Mouse (Mus musculus) midbrain, postnatal 0 days (tissue): ENCODE results near the gene Slc2a6. TPM values are rescaled to one million over a fixed set of nuclear protein-coding genes. Genes with fewer than 3 reads are reported as not detected.

Experiments
- ATAC-seq: fragments of 200-750 bp; cut with Nextera tagmentation; 2 replicates; pipeline ENCODE4 v1.8.0; 2017; ENCODE audit warnings: moderate number of reproducible peaks, mild to moderate bottlenecking, moderate TSS enrichment, moderate library complexity; ENCODE audit not compliant: low FRiP score
- DNase-seq: peaks from one replicate; pipeline ENCODE4 v3.0.0-alpha.2; 2015; ENCODE audit warnings: low spot score
- H3K27ac ChIP-seq: fragments of 300-500 bp; sonication (generic); 2 replicates; pipeline ENCODE4 v1.5.1; 2014; ENCODE audit warnings: low read depth, mild to moderate bottlenecking, low read length, mixed read lengths
- H3K27me3 ChIP-seq: fragments of 300-500 bp; sonication (generic); 2 replicates; pipeline ENCODE4 v1.6.1; 2014; ENCODE audit warnings: low read length, control low read depth, mixed read lengths; ENCODE audit not compliant: insufficient read depth
- H3K36me3 ChIP-seq: fragments of 300-500 bp; sonication (generic); 2 replicates; pipeline ENCODE4 v1.6.1; 2014; ENCODE audit warnings: low read length, control low read depth, mixed read lengths; ENCODE audit not compliant: insufficient read depth
- H3K4me1 ChIP-seq: fragments of 300-500 bp; sonication (generic); 2 replicates; pipeline ENCODE4 v1.6.1; 2014; ENCODE audit warnings: mild to moderate bottlenecking, control low read depth, antibody characterized with exemption, low read length, mixed read lengths; ENCODE audit not compliant: insufficient read depth
- H3K4me2 ChIP-seq: fragments of 300-500 bp; sonication (generic); 2 replicates; pipeline ENCODE4 v1.6.1; 2014; ENCODE audit warnings: low read depth, mild to moderate bottlenecking, low read length, mixed read lengths; ENCODE audit not compliant: poor library complexity, severe bottlenecking
- H3K4me3 ChIP-seq: fragments of 300-500 bp; sonication (generic); 2 replicates; pipeline ENCODE4 v1.5.1; 2014; ENCODE audit warnings: low read depth, mild to moderate bottlenecking, low read length, moderate library complexity
- H3K9ac ChIP-seq: fragments of 300-500 bp; sonication (generic); replicated peaks from 2 replicates; pipeline ENCODE4 v1.6.1; 2014; ENCODE audit warnings: mild to moderate bottlenecking, low read length, moderate library complexity, mixed read lengths; ENCODE audit not compliant: poor library complexity, severe bottlenecking
- H3K9me3 ChIP-seq: fragments of 300-500 bp; sonication (generic); 2 replicates; pipeline ENCODE4 v1.6.1; 2016; ENCODE audit warnings: low read length, control low read depth
- CTCF ChIP-seq: IDR thresholded peaks from 2 replicates; pipeline ENCODE4 v1.5.1; 2016; ENCODE audit warnings: antibody characterized with exemption, mild to moderate bottlenecking
- WGBS: fragments of 180-500 bp; shearing (Covaris S2); extraction: QIAGEN DNeasy Blood & Tissue Kit; methylation state at CpG from one replicate; pipeline ENCODE4 v1.1.7; 2014; 5-methylcytosine and 5-hydroxymethylcytosine counted together
- polyA plus RNA-seq: library from polyadenylated mRNA; unstranded; fragments of >200 nt; fragmentation: Nextera tagmentation; extraction: Ambion mirVana; gene quantifications from 2 replicates; pipeline ENCODE4 v1.2.1, GENCODE M21; 2015
- total RNA-seq: library from RNA; depleted of rRNA; stranded (reverse); fragments of >200 nt; gene quantifications from 2 replicates; pipeline ENCODE4 v1.2.3, GENCODE M21; 2014

Slc2a6 gene
- total and polyA plus RNA-seq, 2 experiments from 2014 or later, result 14.4 to 23.8 TPM

- peaks cover 27% of the 10 kb centered on the region for H3K36me3 ChIP-seq
- DNase-seq (no peak), ATAC-seq (no peak)
- 68% methylated on average over 1 of the region's 1 CpGs for WGBS
- no peak for TF ChIP-seq CTCF
- H3K4me1 ChIP-seq, result no peaks in the 10 kb centered on the region
- no peak overlapping the region for H3K27ac ChIP-seq
- H3K9me3 ChIP-seq, result no peaks in the 10 kb centered on the region
- no peak overlapping the region for H3K4me2 ChIP-seq
- H3K4me3 ChIP-seq, result no peak overlapping the region
- H3K27me3 ChIP-seq, result no peaks in the 10 kb centered on the region
- no peak overlapping the region for H3K9ac ChIP-seq
Measured at GRCm38 (mm10) chr2:27021103-27021502, 6.7 kb downstream of the Slc2a6 start.

- Histone ChIP-seq H3K9ac (no peak overlapping the region), H3K27me3 (no peaks in the 10 kb centered on the region), H3K4me3 (no peak overlapping the region), H3K4me2 (no peak overlapping the region), H3K36me3 (peaks cover 39% of the 10 kb centered on the region), H3K9me3 (no peaks in the 10 kb centered on the region), H3K4me1 (no peaks in the 10 kb centered on the region), H3K27ac (no peak overlapping the region)
- WGBS, result 83% methylated on average over 2 of the region's 2 CpGs
- DNase-seq (no peak), ATAC-seq (no peak)
- no peak for TF ChIP-seq CTCF
Measured at GRCm38 (mm10) chr2:27019530-27019929, 8.3 kb downstream of the Slc2a6 start.

GRCm38 (mm10) chr2:27017802-27018201 lies 10.0 kb downstream of the Slc2a6 start:
- H3K4me3 ChIP-seq, result no peak overlapping the region
- H3K9me3 ChIP-seq, result no peaks in the 10 kb centered on the region
- H3K4me1 ChIP-seq, result no peaks in the 10 kb centered on the region
- ATAC-seq (no peak), DNase-seq (peak; percentile 74)
- no peak overlapping the region for H3K9ac ChIP-seq
- H3K36me3 ChIP-seq, result peaks cover 47% of the 10 kb centered on the region
- no peaks in the 10 kb centered on the region for H3K27me3 ChIP-seq
- TF ChIP-seq CTCF, result peak; percentile 88
- H3K4me2 ChIP-seq, result no peak overlapping the region
- WGBS, result 52% methylated on average over 5 of the region's 5 CpGs
- no peak overlapping the region for H3K27ac ChIP-seq

GRCm38 (mm10) chr2:27009714-27010244 lies 18.0 kb downstream of the Slc2a6 start, which contains the start of gene Cacfd1:
Gene Cacfd1 (plus strand): TSS chr2:27009926.
- peak; percentile 94 for ATAC-seq
- WGBS, result 1% methylated on average over 43 of the region's 43 CpGs
- TF ChIP-seq CTCF, result no peak
- H3K36me3 ChIP-seq, result peaks cover 12% of the 10 kb centered on the region
- H3K9me3 ChIP-seq, result no peaks in the 10 kb centered on the region
- peak within 1 kb of the TSS; percentile 67 for H3K4me3 ChIP-seq
- H3K9ac ChIP-seq, result peak within 1 kb of the TSS; percentile 93
- DNase-seq, result peak; percentile 92
- peaks cover 16% of the 10 kb centered on the region; the same call in 1 of the 2 replicates for H3K4me1 ChIP-seq
- peak within 1 kb of the TSS; percentile 84 for H3K4me2 ChIP-seq
- H3K27me3 ChIP-seq, result no peaks in the 10 kb centered on the region
- H3K27ac ChIP-seq, result peak within 1 kb of the TSS; percentile 83

- ATAC-seq, result no peak
- Histone ChIP-seq H3K27ac (no peak overlapping the region), H3K4me1 (peaks cover 16% of the 10 kb centered on the region; the same call in 1 of the 2 replicates), H3K9me3 (no peaks in the 10 kb centered on the region), H3K4me3 (no peak overlapping the region), H3K9ac (no peak overlapping the region), H3K4me2 (no peak overlapping the region), H3K27me3 (no peaks in the 10 kb centered on the region), H3K36me3 (no peaks in the 10 kb centered on the region)
- no peak for TF ChIP-seq CTCF
- 74% methylated on average over 7 of the region's 7 CpGs for WGBS
- no peak for DNase-seq
Measured at GRCm38 (mm10) chr2:27007701-27008100, 20.1 kb downstream of the Slc2a6 start.

GRCm38 (mm10) chr2:27006255-27006654 lies 21.5 kb downstream of the Slc2a6 start:
- no peak for DNase-seq
- Histone ChIP-seq H3K4me2 (no peak overlapping the region), H3K9ac (no peak overlapping the region), H3K27me3 (no peaks in the 10 kb centered on the region), H3K4me3 (no peak overlapping the region), H3K36me3 (no peaks in the 10 kb centered on the region), H3K27ac (no peak overlapping the region), H3K4me1 (peaks cover 16% of the 10 kb centered on the region; the same call in 1 of the 2 replicates), H3K9me3 (no peaks in the 10 kb centered on the region)
- TF ChIP-seq CTCF, result no peak
- no peak for ATAC-seq
- 69% methylated on average over 4 of the region's 4 CpGs for WGBS
